ENCODE assay signal across 10 mouse cellular contexts in the genomic region with DNA sequence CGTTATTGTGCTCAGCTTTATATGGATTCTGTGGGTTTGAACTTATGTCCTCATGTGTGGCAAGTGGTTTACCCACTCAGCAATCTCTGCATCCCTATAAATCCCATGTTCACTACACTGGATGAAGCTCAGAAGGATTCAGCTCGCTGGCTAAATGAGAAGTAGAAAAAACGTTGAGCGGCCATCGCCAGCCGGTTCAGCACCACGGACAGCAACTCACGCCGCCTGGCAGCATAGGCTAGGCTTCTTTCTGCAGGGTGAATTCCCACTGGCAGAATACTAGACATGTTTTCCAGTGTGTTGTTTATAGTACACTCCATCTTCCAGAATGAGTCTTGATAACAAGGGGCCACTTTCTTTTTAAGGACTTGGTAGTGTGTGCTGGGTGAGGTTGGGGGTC.
A peak's percentile ranks its signal among the peaks of the same experiment; 100 is the strongest.
DNase-seq lines count a peak whose midpoint lies in the region; ATAC-seq and TF ChIP-seq lines count a peak whose summit lies in the region.
"Had no signal": no experiment of that assay in that cellular context is flagged by ENCODE, and none has a peak within 500 bp of the region (broad histone marks: within the 10 kb centered on the region; RNA-seq: fewer than 3 reads in every experiment).

No protein-coding gene starts in this region.

- H3K4me2 ChIP-seq in heart, postnatal 0 days (ENCODE audit: low read depth, low read length), result no peak overlapping the region
- H3K4me2 ChIP-seq in kidney, postnatal 0 days (ENCODE audit: low read length), result no peak overlapping the region
- H3K4me2 ChIP-seq: midbrain, embryonic 12.5 days had no signal

- intact Hi-C loops in left cerebral cortex, postnatal 14 days (cut with DNase I), result no loop called here

- DNase-seq in heart, postnatal 0 days (ENCODE audit: low spot score), result peak; percentile 36
- no peak for DNase-seq in heart, adult 9 months (ENCODE audit: low spot score in 2 of 2)
- DNase-seq in urinary bladder, postnatal 25 days (ENCODE audit: low spot score), result peak; percentile 41
- DNase-seq in urinary bladder, postnatal 10 days (ENCODE audit: low spot score), result no peak
- DNase-seq in kidney, postnatal 0 days (ENCODE audit: low spot score), result peak; percentile 78
- peak; percentile 81 for DNase-seq in retina, postnatal 1 day
- DNase-seq in cerebellum, postnatal 14 days, result no peak
- no peak for DNase-seq in left cerebral cortex, postnatal 14 days (ENCODE audit: low spot score in 2 of 2)

- TF ChIP-seq CTCF in heart, postnatal 0 days (IDR thresholded peaks at IDR 0.05; ENCODE audit: low read depth), result no peak
- TF ChIP-seq CTCF in kidney, postnatal 0 days (IDR thresholded peaks at IDR 0.05; ENCODE audit: low read depth), result no peak

- no peak overlapping the region for H3K27ac ChIP-seq in heart, postnatal 0 days (ENCODE audit: low read depth)
- H3K27ac ChIP-seq in kidney, postnatal 0 days, result no peak overlapping the region
- H3K27ac ChIP-seq: midbrain, embryonic 12.5 days had no signal

- no peaks in the 10 kb centered on the region for H3K36me3 ChIP-seq in heart, postnatal 0 days (replicated peaks; ENCODE audit: control insufficient read depth, insufficient read depth, low read length)
- H3K36me3 ChIP-seq in kidney, postnatal 0 days (ENCODE audit: insufficient read depth, low read length), result no peaks in the 10 kb centered on the region
- H3K36me3 ChIP-seq: midbrain, embryonic 12.5 days had no signal

- H3K4me1 ChIP-seq in heart, postnatal 0 days (ENCODE audit: control insufficient read depth, insufficient read depth), result no peaks in the 10 kb centered on the region
- H3K4me1 ChIP-seq in kidney, postnatal 0 days (replicated peaks; ENCODE audit: insufficient read depth, low read length), result no peaks in the 10 kb centered on the region

- 7% methylated on average over 9 of the region's 9 CpGs for WGBS in heart, postnatal 0 days
- WGBS in kidney, postnatal 0 days, result 6% methylated on average over 9 of the region's 9 CpGs

- no peak overlapping the region for H3K9ac ChIP-seq in heart, postnatal 0 days (replicated peaks; ENCODE audit: low read depth, low read length)
- H3K9ac ChIP-seq in kidney, postnatal 0 days (ENCODE audit: low read depth, low read length), result no peak overlapping the region
- H3K9ac ChIP-seq: midbrain, embryonic 12.5 days had no signal

- ATAC-seq in heart, postnatal 0 days (ENCODE audit: insufficient read depth, low read depth), result no peak
- ATAC-seq in kidney, postnatal 0 days (replicated peaks; ENCODE audit: low FRiP score, low read depth), result no peak
- ATAC-seq: Patski had no signal

- H3K27me3 ChIP-seq in heart, postnatal 0 days (ENCODE audit: control insufficient read depth, insufficient read depth, low read length), result no peaks in the 10 kb centered on the region
- no peaks in the 10 kb centered on the region for H3K27me3 ChIP-seq in kidney, postnatal 0 days (ENCODE audit: insufficient read depth, low read length)
- H3K27me3 ChIP-seq: midbrain, embryonic 12.5 days; Patski had no signal

- no peaks in the 10 kb centered on the region for H3K9me3 ChIP-seq in heart, postnatal 0 days (replicated peaks; ENCODE audit: control insufficient read depth, low read length)
- no peaks in the 10 kb centered on the region for H3K9me3 ChIP-seq in kidney, postnatal 0 days (replicated peaks; ENCODE audit: low read length)
- H3K9me3 ChIP-seq: midbrain, embryonic 12.5 days had no signal

- no peak overlapping the region for H3K4me3 ChIP-seq in heart, postnatal 0 days (ENCODE audit: low read depth, low read length)
- no peak overlapping the region for H3K4me3 ChIP-seq in kidney, postnatal 0 days (replicated peaks; ENCODE audit: low read depth, low read length)
- H3K4me3 ChIP-seq: midbrain, embryonic 12.5 days had no signal

- no peak for TF ChIP-seq EP300 in heart, postnatal 0 days (IDR thresholded peaks at IDR 0.05; ENCODE audit: low read depth)

Comparison
In these comparisons a context has a peak if more than half of its experiments do, and no peak if none do; other contexts are left out.
1. DNase-seq: peak in heart, postnatal 0 days (single experiment), urinary bladder, postnatal 25 days (single experiment), kidney, postnatal 0 days (single experiment) and retina, postnatal 1 day (single experiment); none in heart, adult 9 months (0 of 2), urinary bladder, postnatal 10 days (single experiment), cerebellum, postnatal 14 days (0 of 2) and left cerebral cortex, postnatal 14 days (0 of 2).